Mouse (Mus musculus): ENCODE results near the gene Ly6g6e.

Gene Ly6g6e

DNA sequence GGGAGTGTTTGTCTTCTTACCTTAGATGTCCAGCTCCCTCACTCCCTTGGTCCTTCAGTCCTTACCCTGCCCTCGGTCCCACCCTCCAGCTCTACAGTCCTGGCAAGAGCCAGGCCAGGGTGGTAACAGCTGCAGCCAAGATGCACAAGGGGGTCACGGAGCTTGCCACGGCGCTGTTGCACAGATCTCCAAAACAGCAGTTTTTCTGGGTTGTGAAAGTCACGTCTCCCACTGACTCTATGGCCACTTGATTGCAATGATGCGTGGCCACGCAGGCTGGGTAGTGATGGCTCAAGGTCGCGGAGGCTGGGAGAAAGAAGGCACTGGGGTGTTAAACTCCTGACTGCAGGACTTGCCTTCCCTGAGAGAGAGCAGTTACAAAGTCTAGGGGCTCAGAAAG, 5.2 kb upstream of the Ly6g6e start:
- DNase-seq (ENCODE audit: low read depth, low spot score): no peak

- no peak for DNase-seq (ENCODE audit: low read depth, low spot score)
Measured at GRCm38 (mm10) chr17:35074097-35074496, 2.6 kb upstream of the Ly6g6e start.

GRCm38 (mm10) chr17:35077285-35077684, 583 bp downstream of the Ly6g6e start:
- peak; percentile 40 for DNase-seq (ENCODE audit: low read depth, low spot score)

DNA sequence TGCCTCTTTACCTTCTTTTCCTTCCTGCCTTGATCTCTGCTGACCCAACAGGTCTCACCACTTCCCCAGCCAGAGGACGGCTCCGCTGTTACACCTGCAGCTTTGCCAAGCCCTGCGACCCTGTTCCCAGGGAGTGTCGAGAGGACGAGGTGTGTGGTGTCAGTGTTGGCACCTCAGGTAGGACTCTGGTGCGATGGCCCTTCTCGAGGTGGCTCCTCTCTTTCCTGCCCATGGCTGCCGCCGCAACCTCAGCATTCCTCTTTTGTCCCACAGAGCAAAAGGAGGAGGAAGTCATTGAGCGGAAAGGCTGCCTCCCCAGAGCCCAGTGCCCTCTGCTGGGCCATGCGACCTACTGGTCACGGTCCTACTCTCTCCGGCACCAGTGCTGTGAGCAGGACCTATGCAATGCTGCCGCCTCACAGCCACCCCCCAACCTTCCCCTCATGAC, 1.1 kb downstream of the Ly6g6e start, which contains the start of gene Ly6g6d:
TSS of gene Ly6g6d (minus strand) at position 280 of the 448 bp plus-strand sequence.
- no peak for DNase-seq (ENCODE audit: low read depth, low spot score)

- DNase-seq (ENCODE audit: low read depth, low spot score): no peak
Measured at GRCm38 (mm10) chr17:35079778-35080177, 3.1 kb downstream of the Ly6g6e start.

GRCm38 (mm10) chr17:35080248-35080647, 3.5 kb downstream of the Ly6g6e start:
- DNase-seq (ENCODE audit: low read depth, low spot score): no peak

GRCm38 (mm10) chr17:35080710-35081109, 4.0 kb downstream of the Ly6g6e start:
- no peak for DNase-seq (ENCODE audit: low read depth, low spot score)

DNA sequence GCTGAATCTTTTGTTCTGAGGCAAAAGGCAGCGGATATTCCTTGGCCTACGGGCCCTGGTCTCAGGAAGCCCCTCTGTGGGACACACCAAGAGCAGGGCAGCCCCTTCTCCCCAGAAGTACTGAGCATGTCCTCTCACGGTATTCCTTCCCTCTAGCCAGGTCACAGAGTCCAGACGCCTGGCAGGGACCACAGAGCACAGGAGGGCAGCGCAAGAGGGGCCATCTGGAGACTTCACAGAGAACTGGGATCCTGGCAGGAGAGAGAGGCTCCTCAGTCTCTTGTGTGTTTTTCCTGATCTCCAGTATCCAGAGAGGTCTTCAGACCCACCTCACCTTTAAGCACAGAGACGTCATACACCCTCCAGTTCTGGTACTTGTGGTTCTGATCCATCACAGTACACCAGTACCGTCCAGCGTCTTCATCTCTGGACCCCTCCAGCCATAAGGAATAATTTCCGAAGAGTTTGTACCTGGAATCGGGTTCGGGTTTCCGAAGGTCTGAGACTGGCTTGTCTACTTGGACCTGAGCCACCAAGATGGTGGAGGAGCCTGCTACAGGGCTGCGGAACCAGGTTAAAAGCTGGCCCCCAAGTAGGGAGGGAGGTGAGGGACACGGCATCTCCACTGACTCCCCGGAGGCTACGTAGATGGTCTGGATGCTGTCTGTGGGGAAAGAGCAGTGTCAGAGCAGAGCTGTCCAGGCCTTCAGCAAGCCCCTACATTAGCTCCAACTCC, 6.3 kb downstream of the Ly6g6e start:
- no peak for DNase-seq (ENCODE audit: low read depth, low spot score)

- no peak for DNase-seq (ENCODE audit: low read depth, low spot score)
Measured at GRCm38 (mm10) chr17:35083929-35084497, 7.3 kb downstream of the Ly6g6e start.

GRCm38 (mm10) chr17:35085208-35085865, 8.6 kb downstream of the Ly6g6e start, which contains the start of gene Ly6g6f:
Gene Ly6g6f, minus strand, starts transcription at chr17:35085610.
- DNase-seq (ENCODE audit: low read depth, low spot score): no peak

DNA sequence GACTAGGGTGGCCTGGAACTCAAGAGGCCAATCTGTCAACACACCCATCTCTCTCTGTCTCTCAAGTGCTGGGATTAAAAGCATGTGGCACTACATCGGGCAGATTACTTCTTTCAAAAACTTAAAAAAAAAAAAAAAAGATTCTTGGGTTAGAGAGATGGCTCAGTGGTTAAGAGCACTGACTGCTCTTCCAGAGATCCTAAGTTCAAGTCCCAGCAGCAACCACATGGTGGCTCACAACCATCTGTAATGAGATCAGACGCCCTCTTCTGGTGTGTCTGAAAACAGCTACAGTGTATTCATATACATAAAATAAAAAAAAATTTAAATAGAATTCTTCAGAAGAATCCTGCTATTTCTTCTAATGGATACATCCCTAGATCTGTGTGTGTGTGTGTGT, 11.4 kb downstream of the Ly6g6e start:
- DNase-seq (ENCODE audit: low read depth, low spot score): peak; percentile 46

- DNase-seq (ENCODE audit: low read depth, low spot score): peak; percentile 95
Measured at GRCm38 (mm10) chr17:35088825-35089644, 12.3 kb downstream of the Ly6g6e start, which contains the start of gene Abhd16a. Gene Abhd16a, plus strand, starts transcription at chr17:35089263.

- DNase-seq (ENCODE audit: low read depth, low spot score): no peak
Measured at GRCm38 (mm10) chr17:35090166-35090932, 13.6 kb downstream of the Ly6g6e start.

- DNase-seq (ENCODE audit: low read depth, low spot score): no peak
Measured at GRCm38 (mm10) chr17:35092403-35093198, 15.9 kb downstream of the Ly6g6e start.

DNA sequence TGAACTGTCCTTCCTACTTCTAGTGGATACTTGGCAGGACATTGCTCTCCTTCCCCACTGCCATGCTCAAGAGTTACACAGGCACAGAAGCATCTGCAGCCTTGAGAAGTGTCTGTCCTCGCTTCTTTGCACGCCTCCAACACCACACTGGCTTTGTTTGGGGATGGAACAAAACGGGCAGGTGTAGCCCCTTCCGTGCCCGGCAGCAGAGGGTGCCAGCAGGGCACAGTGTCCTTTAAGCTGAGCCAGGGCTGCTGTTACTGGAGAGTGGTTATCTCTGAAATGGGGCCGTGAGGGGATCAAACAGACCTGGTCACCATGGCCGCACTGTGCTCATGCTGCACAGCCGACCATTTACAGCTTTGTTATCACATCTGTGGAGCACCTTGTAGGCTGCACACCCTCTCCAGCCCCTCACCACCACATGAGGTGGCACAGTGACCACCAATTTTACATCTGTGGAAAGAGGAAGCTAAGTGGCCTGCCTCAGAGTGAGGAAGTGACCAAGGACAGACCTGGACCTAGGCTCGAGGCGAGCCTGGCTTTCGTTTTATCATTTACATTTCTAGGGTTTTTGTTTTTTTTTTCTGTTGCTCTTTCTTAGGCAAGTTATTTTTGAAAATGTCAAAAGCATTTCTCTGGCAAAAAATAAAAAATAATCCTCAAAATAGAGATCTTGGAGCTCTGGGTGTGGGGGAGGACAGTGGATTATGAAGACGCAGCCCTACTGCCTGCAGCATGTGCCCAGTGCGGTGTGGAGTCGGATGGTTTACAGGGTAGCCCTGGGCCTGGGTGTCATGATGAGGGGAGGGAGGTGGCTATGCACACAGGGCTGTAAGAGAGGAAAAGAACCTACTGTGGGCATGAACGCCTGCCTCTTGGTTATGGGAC, 18.0 kb downstream of the Ly6g6e start:
- no peak for DNase-seq (ENCODE audit: low read depth, low spot score)

DNA sequence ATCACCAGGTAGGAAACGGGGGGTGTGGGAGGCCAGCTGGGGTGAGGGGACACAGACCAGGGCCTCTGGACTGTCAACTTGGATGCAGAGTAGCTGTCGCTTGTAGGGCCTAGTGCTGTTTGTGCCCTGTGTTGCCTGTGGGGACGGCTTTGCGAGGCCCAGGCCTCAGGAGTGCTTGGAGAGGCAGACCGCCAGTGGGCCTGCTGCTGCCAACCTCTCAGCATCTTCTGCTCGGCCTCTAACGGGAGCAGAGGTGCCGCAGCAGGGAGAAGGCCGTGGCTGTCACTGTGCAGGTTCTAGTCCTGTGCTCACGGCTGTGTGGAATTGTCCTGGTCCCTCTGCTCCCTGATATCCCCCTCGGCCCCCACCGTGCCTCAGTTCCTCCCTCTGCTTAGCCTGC, 19.9 kb downstream of the Ly6g6e start:
- no peak for DNase-seq (ENCODE audit: low read depth, low spot score)

- no peak for DNase-seq (ENCODE audit: low read depth, low spot score)
Measured at GRCm38 (mm10) chr17:35097164-35097655, 20.5 kb downstream of the Ly6g6e start.

DNA sequence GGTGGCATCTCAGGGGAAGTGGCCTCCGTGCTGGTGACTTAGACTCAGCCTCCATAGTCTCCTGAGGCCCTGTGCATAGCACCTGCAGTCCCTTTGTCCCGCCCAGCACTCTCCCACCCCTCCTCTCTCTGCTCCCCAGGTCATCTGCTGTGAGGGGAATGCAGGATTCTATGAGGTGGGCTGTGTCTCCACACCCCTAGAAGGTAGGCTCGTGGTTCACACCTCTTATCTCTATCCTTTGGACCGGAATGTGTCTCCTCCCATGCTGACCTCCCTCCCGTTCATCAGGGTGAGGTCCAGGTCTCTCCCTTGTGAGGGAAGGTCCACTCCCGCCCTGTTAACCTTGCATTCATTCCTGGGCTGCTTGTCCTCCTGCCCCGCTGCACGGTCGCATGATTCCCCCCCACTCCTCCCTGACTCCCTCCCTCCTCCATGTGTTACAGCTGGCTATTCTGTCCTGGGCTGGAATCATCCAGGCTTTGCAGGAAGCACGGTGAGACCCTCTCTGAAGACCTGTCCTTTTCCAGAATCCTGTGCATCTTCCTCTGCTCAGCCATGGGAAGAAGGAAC, 23.6 kb downstream of the Ly6g6e start:
- no peak for DNase-seq (ENCODE audit: low read depth, low spot score)

DNA sequence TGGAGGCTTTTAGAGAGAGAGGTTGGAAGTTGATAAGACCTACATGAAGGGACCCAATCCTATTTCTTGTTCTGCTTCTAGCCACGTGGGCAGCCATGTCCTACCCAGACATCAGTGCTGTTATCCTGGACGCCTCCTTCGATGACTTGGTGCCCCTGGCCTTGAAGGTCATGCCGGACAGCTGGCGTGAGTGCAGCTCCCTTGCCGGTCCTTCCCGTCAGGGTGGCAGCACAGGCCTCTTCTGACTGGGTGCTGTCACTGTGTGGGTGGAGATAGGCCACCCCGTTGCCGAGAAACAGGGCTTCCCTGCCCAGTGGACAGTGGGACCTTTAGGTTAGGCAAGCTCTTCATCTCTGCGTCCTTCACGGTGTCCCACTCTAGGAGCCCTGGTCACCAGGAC, 24.5 kb downstream of the Ly6g6e start:
- no peak for DNase-seq (ENCODE audit: low read depth, low spot score)
